Mouse (Mus musculus) thymus, postnatal 0 days (tissue): ENCODE results near the gene Tagln2. TPM values are rescaled to one million over a fixed set of nuclear protein-coding genes. Genes with fewer than 3 reads are reported as not detected.

Experiments
- polyA plus RNA-seq: library from polyadenylated mRNA; unstranded; fragments of >200 nt; fragmentation: Nextera tagmentation; extraction: Ambion mirVana; gene quantifications from 2 replicates; pipeline ENCODE4 v1.2.1, GENCODE M21; 2015

Gene Tagln2
- polyA plus RNA-seq, 1 experiment from 2014 or later, result 151 TPM

Other genes starting within 250 kb of the Tagln2 start
- not detected in 2 replicates for gene Atp1a4, start 241.6 kb upstream of the Tagln2 start, polyA plus RNA-seq
- 24.2 and 28.4 TPM in 2 replicates for gene Igsf8, start 238.4 kb upstream of the Tagln2 start, polyA plus RNA-seq
- 0.71 and 0.82 TPM in 2 replicates for gene Atp1a2, start 202.0 kb upstream of the Tagln2 start, polyA plus RNA-seq
- gene Kcnj9, start 170.7 kb upstream of the Tagln2 start, polyA plus RNA-seq, result 0.09 TPM in 2 replicates
- 0.15 and 0.17 TPM in 2 replicates for gene Kcnj10, start 158.8 kb upstream of the Tagln2 start, polyA plus RNA-seq
- 5.6 and 6.5 TPM in 2 replicates for gene Pigm, start 123.5 kb upstream of the Tagln2 start, polyA plus RNA-seq
- gene Slamf9, start 24.7 kb upstream of the Tagln2 start, polyA plus RNA-seq, result 1.2 and 1.4 TPM in 2 replicates
- 2.4 and 2.5 TPM in 2 replicates for gene Igsf9, start 18.3 kb upstream of the Tagln2 start, polyA plus RNA-seq
- 1.6 and 1.9 TPM in 2 replicates for gene Cfap45, start 20.8 kb downstream of the Tagln2 start, polyA plus RNA-seq
- gene Vsig8, start 55.9 kb downstream of the Tagln2 start, polyA plus RNA-seq, result 2.4 and 3.2 TPM in 2 replicates
- 1.9 and 2.0 TPM in 2 replicates for gene Slamf8, start 90.5 kb downstream of the Tagln2 start, polyA plus RNA-seq
- gene Fcrl6, start 102.5 kb downstream of the Tagln2 start, polyA plus RNA-seq, result 0.16 TPM in 1 of 2 replicates, not detected in the other
- gene Dusp23, start 132.9 kb downstream of the Tagln2 start, polyA plus RNA-seq, result 9.9 and 10.7 TPM in 2 replicates
- gene Crp, start 198.0 kb downstream of the Tagln2 start, polyA plus RNA-seq, result 0.65 and 0.67 TPM in 2 replicates